Mouse (Mus musculus) telencephalon, adult 2 months (tissue): Measurements from ENCODE around the gene Tas2r143.
A peak's percentile ranks its signal among the peaks of the same experiment; 100 is the strongest.

Experiments
- DNase-seq: peaks from one replicate; pipeline ENCODE4 v3.0.0-alpha.2; 2011; ENCODE audit warnings: low read depth, low spot score

Gene Tas2r143

DNA sequence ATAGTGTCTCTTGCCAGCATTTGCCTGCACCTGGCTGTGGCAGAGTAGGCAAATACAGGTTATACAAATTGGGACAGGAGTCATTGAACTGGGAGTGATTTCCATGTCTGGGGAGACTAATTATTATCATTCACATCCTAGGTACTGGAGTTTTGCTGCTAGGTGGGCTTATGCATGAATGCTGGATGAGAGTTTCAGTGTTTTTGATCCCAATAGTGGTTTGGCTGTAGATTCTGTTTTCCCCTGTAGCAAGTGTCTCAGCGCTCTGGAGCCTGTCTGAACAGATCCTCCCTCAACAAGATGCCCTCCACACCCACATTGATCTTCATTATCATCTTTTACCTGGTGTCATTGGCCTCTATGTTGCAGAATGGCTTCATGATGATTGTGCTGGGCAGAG, at the start of gene Tas2r143:
TSS of gene Tas2r143 (plus strand) at position 301 of the 400 bp plus-strand sequence.
- DNase-seq, result no peak

DNA sequence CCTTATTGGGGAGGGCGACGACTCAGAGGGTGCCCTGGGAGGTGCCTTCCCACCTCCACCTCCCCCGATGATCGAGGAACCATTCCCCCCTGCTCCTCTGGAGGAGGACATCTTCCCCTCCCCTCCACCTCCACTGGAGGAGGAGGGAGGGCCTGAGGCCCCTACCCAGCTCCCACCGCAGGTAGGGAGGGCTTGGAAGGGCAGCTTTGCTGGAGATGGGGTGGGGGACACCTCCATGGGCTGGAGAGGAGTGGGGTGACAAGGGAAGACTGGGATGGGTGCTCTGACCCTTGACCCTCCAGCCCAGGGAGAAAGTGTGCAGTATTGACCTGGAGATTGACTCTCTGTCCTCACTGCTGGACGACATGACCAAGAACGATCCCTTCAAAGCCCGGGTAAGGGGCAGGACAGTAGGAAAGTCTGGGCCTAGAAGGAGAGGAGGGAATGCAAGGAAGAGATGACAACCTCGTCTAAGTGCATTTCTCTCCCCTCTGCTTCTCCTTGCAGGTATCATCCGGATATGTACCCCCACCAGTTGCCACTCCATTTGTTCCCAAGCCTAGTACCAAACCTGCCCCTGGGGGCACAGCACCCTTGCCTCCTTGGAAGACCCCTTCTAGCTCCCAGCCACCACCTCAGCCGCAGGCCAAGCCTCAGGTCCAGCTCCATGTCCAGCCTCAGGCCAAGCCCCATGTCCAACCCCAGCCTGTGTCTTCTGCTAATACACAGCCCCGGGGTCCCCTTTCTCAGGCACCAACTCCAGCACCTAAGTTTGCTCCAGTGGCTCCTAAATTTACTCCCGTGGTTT, 48.9 kb upstream of the Tas2r143 start:
- DNase-seq, result no peak

DNA sequence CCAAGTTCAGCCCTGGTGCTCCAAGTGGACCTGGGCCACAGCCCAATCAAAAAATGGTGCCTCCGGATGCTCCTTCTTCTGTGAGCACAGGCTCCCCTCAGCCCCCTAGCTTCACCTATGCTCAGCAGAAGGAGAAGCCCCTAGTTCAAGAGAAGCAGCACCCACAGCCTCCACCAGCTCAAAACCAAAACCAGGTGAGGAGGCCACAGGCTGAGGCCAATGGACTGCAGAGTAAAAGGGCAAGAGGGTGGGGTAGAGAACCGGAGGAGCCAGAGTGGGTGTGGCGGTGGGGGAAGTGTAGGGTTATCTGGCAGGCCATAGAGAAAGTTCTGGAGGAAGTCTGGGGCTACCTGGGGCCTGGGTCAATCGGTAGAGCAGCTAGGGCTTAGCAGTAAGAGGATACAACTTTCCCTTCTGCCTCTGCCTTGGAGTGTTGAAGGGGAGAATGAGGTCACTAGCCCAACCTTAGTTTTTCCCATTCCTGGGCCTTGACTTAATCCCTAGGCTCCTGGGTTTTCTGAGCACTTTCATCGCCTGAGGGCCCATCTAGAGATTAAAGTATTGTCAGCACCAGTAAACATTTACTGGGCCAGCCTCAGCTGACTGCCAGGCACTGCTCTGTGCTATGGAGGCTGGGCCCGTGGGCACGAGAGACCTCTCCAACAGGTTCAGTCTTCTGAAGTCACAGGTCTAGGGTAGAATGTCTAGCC, 48.1 kb upstream of the Tas2r143 start:
- DNase-seq, result no peak

DNA sequence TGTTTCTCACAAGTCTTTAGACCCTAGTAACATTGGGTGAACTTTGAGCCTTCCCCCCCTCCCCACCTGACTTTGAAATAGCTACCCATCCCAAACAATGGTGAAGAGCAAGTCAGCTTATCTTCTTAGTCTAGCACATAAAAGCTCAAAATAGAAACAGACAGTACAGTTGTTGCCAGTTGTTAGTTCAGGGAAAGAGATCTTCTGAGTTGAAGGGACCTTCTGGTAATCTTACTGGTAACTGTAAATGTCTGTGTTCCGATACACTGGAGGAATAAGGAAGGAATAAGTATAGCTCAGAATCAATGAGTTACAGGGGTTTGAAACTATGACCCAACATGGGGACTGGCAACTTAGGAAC, 47.6 kb upstream of the Tas2r143 start:
- no peak for DNase-seq

DNA sequence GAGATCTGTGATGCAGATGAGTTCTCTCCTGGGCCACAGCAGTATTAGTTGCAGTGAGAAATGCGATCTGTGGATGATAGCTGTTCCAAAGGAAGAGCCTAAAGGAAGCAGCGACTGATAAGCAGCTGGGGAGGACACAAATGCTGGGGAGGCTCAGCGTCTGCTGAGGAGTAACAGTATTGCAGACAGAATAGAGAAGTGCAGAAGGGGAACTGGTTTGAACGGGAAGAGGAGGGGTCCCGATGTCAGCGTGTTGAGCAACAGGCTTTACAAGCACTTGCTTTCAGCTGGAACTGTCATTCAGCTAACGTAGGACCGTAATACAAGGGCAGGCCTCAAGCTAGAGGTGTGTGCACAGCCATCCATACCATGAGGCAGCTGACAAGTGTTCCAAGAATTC, 46.9 kb upstream of the Tas2r143 start:
- DNase-seq, result no peak

DNA sequence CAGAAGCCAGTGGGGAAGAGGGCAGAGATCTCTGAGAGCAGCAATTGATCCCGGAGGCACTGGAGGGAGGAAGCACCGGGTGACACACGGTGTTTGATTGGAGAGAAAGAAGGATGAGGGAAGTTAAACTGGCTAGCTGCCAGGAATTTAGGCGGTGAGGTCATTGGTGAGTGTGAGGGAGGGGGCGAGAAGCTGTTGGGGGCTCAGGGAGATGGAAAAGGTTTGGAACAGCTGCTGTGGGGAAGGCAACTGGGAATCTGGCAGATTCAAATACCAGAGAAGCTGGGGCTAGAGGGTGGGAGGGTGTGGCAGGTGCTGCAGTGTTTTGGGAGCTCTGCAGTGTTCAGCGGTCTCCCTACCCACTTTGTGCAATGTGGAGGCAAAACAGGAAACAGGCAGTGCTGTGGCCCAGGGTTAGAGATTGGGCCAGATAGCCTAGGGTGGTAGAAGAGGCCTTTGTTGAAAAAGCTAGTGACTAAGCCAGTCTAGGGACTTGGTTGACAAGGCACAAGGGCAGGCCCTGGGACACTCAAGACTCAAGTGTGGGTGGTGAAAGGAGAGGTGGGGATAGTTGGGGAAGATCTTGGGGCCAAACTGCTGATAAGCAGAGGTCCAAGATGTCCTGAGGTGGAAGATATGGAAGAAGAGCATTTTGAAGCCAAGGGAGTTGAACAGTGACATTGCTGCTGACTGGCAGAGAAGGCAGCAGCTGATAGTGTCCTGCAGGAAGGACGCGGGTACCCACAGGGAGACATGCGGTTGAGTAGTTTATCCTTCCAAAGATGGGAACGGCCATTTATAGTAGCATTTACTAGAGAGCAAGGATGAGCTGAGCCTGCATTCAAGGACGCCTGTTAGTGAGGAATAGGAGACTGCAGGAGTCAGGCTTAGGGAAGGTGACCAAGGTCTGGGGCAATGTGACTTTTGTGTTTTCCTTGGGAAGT, 45.7 kb upstream of the Tas2r143 start:
- DNase-seq, result peak; percentile 49

DNA sequence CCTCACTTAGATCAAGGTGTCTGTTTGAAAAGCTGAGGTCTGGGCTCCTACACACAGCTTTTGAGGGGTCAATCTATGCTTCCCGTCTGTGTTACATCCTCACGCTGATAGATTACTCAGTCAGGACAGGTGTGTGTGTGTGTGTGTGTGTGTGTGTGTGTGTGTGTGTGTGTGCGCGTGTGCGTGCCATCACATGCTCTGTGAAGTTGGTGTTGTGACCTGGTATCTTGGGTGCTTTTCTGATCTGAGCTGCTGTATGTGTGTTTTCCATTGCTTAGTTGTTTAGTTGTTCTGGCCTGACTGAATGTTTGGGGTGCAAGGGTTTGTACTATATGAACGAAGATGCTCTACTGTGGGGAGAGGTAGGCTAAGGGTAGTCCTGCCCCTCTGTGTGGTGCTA, 44.7 kb upstream of the Tas2r143 start:
- no peak for DNase-seq

DNA sequence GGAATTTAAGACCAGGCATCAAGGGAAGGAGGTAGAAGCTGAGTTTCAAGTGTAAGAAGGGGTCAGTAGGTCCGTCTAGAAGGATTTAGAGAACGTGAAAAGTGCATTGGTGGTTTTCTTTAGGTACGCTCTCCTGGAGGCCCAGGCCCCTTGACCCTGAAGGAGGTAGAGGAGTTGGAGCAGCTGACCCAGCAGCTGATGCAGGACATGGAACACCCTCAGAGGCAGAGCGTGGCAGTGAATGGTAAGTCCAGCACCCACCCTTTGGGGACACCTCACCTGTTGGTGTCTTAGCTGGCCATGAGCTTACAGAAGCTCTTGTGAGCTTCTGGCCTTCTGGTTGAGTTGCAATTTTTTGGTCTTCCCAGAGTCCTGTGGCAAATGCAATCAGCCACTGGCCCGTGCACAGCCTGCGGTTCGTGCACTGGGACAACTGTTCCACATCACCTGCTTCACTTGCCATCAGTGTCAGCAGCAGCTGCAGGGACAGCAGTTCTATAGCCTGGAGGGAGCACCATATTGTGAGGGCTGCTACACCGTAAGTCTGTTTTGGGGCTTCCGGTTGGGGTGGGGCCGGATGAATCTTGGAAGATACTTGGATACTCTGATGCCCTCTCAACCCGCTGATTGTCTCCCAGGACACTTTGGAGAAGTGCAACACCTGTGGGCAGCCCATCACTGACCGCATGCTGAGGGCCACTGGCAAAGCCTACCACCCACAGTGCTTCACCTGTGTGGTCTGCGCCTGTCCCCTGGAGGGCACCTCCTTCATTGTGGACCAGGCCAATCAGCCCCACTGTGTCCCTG, 44.0 kb upstream of the Tas2r143 start:
- no peak for DNase-seq

DNA sequence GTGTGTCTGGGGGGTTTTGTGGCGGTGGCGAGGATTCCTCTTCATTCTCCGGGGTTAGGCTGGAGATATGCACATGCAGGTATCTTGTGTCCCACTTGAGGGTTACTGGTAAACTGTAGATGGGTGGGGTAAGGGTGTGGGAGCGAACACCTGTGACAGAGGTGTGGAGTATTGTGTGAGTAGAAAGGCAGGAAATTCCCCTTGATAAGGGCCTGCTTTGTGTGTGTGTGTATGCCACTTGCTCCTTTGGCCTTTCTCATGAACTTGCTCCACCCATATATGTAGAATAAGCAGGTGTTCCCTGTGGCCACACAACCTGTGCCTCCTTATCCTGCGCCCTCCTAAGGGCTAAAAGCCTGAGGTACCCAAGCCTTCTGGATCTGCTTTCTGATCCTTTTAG, 43.1 kb upstream of the Tas2r143 start:
- DNase-seq, result no peak

DNA sequence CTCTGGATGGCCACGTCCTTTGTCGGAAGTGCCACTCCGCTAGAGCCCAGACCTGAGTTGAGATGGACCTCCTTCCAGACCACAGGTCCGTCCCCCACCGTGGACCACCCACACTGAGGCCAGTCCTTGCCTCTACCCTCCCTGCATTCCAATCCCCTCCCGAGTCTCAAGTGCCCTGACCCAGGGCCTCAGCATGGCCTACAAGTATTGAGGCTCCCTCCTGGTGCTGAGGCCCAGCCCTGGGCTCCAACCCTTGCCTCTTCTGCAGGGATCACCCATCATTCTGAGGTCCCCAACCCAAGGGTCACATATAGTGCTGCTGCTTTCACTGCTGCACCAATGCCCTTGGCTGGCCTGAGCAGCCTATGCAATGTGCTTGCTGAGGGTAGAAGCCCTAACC, 42.1 kb upstream of the Tas2r143 start:
- DNase-seq, result no peak

DNA sequence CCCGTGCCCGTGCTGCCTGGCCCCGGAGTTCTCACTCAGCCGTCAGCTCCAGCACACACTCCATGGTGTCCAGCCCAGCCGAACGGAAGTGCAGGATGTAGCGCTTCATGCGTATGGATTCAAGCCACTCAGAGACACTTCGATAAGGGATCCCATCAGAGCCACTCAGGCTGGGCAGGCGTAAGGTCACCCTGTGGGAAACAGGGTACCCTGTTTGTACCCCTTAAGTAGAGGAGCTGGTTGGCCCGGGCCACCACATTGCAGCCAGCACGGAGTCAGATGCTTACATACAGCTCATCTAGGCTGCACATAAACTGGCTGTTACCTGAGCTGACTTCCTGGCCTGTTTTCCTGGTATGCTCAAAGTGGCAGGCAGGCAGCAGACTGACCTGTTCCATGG, 41.1 kb upstream of the Tas2r143 start:
- no peak for DNase-seq

DNA sequence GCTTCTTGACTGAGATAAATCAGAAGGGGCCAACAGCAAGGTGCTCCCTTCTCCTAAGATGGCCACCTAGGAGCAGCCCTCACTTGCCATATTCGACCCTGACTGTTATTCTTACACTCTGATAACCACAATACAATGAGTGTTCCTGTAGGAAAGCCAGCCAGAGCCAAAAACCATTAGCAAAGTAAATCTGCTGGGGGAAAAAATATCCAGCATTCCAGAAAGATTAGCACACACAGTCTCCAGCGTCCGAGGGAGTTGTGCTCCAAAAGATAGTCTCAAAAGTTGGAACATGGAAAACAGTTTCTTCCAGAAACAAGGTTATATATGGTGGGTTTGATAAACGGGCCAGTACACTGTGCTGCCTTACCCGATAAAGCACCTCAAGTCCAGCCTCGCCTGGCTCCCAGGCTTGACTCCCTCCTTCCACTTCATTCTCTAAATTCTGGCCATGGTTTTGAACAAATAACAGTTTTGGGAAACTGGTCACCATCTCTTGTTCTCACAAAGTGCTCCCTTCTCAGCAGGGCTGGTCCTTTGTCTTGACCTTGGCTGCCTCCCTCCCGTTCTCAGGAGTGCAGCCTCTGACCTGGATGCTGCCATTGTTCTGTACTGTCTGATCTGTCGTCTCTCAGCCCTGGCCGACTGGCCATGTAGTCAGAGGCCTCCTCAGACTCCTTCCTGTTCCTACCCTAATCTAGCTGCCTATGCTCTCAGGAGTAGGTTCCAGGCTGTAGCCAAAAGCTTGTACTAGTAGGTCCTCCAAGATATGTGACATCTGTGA, 40.5 kb upstream of the Tas2r143 start:
- DNase-seq, result no peak

DNA sequence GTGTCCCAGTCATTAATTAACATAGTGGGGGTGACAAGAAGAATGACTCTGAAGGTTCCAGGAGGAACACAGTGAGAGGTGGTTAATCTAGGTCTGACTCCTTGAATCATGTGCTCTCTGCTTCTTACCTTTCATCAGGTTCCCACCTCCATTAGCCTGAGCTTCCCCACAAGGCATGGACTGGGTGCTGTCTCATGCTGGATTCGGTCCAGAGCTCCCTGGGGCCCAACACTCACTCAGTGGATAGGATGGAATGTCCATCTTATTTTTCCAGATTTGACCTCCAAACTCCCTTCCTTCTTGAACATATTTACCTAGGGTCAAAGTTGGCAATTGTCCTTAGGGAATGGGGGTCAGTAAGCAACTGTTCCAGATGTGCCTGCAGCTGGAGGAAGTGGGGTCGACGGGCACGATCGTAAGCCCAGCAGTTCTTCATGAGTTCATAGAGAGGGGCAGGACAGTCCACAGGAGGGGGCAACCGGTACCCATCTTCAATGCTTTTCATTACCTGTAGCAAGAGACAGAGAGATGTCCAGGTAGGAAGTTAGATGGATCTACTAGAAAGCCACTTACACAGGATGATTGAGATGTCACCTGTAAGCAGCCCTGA, 39.7 kb upstream of the Tas2r143 start:
- no peak for DNase-seq

DNA sequence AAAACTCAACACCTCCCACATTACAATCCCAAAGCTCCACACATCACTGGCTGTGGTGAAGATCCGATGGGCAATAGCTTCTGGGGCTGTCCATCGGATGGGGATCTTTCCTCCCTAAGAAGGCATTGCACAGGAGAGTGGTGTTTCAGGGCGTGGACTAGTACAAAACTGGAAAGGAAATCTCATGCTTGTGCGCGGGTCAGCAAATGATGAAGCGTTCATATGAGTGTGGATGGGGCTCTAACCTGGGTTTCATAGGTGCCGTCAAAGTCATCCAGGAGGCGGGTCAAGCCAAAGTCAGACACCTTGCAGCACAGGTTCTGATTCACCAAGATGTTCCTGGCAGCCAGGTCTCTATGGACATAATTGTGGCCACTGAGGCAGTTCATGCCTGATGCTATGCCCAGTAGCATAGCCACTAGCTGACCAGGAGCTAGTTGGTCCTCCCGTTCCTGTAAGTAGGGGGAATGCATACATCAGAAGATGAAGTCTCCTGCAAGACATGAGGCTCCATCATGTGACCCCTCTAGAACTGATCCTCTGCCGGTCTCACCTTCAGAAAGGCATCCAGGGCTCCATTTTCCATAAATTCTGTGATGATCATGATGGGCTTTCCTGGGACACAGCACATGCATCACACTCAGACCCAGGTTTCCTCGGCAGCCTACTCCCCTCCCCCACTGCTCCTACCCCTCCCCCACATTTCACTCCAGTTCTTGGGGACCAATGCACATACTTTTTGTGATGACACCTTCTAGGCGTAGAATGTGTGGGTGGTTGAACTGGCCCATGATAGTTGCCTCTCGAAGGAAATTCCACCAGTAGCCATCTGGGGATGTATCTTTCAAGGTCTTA, 38.8 kb upstream of the Tas2r143 start:
- no peak for DNase-seq

DNA sequence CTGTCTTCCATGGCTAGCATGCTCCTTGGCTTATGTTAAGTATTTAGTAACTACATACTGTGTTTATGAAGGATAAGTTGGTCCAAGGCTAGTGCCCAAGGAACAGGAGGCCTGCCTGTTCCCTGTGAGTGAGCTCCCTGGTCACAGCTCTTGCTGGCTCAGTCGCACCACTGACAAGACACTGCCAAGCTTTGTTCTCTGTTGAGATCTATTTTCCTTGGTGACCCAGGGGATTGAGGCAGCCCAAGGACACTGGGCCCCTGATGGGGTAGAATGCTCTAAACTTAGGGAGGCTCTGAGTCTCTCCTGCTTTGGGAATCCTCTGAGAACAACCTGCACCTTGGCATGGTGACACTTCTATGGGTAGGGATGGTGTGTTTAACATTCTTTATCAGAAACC, 38.0 kb upstream of the Tas2r143 start:
- DNase-seq, result no peak

DNA sequence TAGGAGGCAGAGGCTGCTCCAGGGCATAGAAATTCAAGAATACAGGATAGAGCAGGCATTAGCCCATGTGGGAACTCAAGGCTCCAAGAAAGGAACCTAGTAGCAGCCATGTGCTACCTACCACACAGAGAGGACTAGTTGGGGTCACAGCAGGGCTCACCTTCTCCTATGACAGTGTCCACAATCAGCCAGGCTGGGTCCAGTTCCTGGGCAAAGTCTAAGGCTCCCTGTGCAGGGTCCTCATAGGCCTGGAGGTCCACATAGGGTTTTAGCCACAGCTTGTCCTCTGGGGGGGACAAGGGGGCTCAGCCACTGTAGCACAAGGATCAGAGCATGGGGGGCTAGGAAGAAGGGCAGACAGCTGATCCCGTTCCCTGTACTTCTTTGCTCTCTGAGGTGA, 37.5 kb upstream of the Tas2r143 start:
- DNase-seq, result no peak

DNA sequence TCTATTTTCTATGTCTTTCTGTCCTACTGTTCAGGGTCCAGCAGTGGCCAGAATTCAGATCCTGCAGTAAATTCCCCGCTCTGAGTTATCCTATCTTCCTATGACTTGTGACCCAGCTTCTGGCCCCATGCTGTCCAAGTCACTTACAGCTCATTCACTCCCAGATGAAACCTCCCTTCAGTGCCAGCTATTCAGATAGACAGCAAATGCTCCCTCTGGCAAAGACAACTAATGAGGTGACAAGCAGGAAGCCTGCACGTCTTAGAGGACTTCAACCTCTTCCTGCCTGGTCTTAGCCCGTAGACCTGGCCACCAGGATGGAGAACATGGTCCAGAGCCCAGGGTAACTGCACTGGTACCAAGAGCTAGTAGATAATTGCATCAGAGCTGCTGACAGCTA, 37.1 kb upstream of the Tas2r143 start:
- no peak for DNase-seq

DNA sequence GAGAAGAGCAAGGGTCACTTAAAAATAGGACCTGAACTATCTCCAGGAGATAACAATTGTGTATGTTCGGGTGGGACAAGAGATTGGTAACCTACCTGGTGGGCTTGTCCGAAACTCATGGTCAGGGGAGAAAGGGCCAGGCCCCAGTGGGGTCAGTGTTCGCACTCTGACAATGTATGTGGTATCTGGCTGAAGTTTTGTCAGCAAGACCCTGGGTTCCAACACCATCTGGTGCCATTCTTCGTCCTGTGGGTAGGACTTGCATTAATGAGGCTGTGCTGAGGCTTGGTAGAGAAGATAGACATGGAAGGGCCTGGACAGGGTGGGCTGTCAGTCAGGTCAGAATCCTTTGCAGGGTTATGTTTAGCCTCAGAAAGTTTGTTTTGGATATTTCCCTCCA, 36.0 kb upstream of the Tas2r143 start:
- DNase-seq, result no peak

DNA sequence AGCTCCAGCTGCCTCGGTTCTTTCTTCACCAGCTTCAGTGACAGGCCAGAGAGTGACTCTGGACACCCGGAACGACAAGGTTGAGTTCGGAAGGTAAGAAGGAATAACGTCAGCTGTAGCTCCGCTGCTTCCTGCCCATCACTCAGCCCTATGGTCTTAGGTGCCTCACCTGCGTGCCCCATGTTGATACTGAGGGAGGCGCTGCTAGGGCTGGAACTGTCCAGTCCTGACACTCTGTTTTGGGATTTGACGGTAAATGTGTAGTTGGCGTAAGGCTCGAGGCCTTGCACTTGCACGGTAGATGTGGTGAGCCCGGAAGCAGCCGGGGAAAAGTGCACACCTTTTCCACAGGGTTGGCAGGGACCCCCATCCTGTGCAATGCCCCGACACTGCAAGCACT, 35.4 kb upstream of the Tas2r143 start:
- no peak for DNase-seq
